Mouse (Mus musculus) kidney, postnatal 25 days (tissue): Measurements from ENCODE around the gene Tnip2.
A peak's percentile ranks its signal among the peaks of the same experiment; 100 is the strongest.

Experiments used
- DNase-seq, 2 experiments: peaks; one replicate each; pipeline ENCODE4 v3.0.0; 2021; ENCODE audit warnings: mixed read lengths in 2 of 2

The Tnip2 gene

GRCm38 (mm10) chr5:34513466-34514217 is at the start of gene Tnip2:
Tnip2 (minus strand) TSS chr5:34513991.
- DNase-seq: peak; percentile 98 to 99

- no peak for DNase-seq
Measured at GRCm38 (mm10) chr5:34551821-34552220, 38.0 kb upstream of the Tnip2 start.

GRCm38 (mm10) chr5:34550251-34550650 is 36.5 kb upstream of the Tnip2 start:
- no peak for DNase-seq

GRCm38 (mm10) chr5:34549483-34550221 is 35.9 kb upstream of the Tnip2 start:
- peak; percentile 54 to 68 for DNase-seq

GRCm38 (mm10) chr5:34549135-34549482 is 35.3 kb upstream of the Tnip2 start:
- no peak for DNase-seq

- peak in 1 of 2 experiments; percentile 63 for DNase-seq
Measured at GRCm38 (mm10) chr5:34547410-34547809, 33.6 kb upstream of the Tnip2 start.

- peak in 1 of 2 experiments; percentile 35 for DNase-seq
Measured at GRCm38 (mm10) chr5:34543114-34543513, 29.3 kb upstream of the Tnip2 start.

GRCm38 (mm10) chr5:34542166-34542565 is 28.4 kb upstream of the Tnip2 start:
- peak in 1 of 2 experiments; percentile 21 for DNase-seq

- no peak for DNase-seq
Measured at GRCm38 (mm10) chr5:34539121-34539520, 25.3 kb upstream of the Tnip2 start.

GRCm38 (mm10) chr5:34538527-34538926 is 24.7 kb upstream of the Tnip2 start:
- peak; percentile 40 to 43 for DNase-seq

GRCm38 (mm10) chr5:34538079-34538478 is 24.3 kb upstream of the Tnip2 start:
- DNase-seq: no peak

GRCm38 (mm10) chr5:34535831-34536230 is 22.0 kb upstream of the Tnip2 start:
- no peak for DNase-seq

GRCm38 (mm10) chr5:34534776-34535581 is 21.2 kb upstream of the Tnip2 start:
- no peak for DNase-seq

- no peak for DNase-seq
Measured at GRCm38 (mm10) chr5:34533820-34534219, 20.0 kb upstream of the Tnip2 start.

- DNase-seq: no peak
Measured at GRCm38 (mm10) chr5:34533066-34533465, 19.3 kb upstream of the Tnip2 start.

GRCm38 (mm10) chr5:34530687-34531086 is 16.9 kb upstream of the Tnip2 start:
- peak; percentile 46 to 74 for DNase-seq

- peak in 1 of 2 experiments; percentile 28 for DNase-seq
Measured at GRCm38 (mm10) chr5:34530116-34530515, 16.3 kb upstream of the Tnip2 start.

GRCm38 (mm10) chr5:34528724-34529123 is 14.9 kb upstream of the Tnip2 start:
- peak in 1 of 2 experiments; percentile 47 for DNase-seq

- DNase-seq: no peak
Measured at GRCm38 (mm10) chr5:34527352-34527751, 13.6 kb upstream of the Tnip2 start.

GRCm38 (mm10) chr5:34526477-34526775 is 12.6 kb upstream of the Tnip2 start:
- DNase-seq: no peak

GRCm38 (mm10) chr5:34525663-34526476 is 12.1 kb upstream of the Tnip2 start, which contains the start of gene Sh3bp2:
Sh3bp2 (plus strand) TSS chr5:34525838.
- DNase-seq: peak; percentile 97 to 99

GRCm38 (mm10) chr5:34524511-34524910 is 10.7 kb upstream of the Tnip2 start:
- peak in 1 of 2 experiments; percentile 26 for DNase-seq
